Mouse (Mus musculus) small intestine, adult 2 months (tissue): ENCODE data around the gene Stx11. TPM values are rescaled to one million over a fixed set of nuclear protein-coding genes. Genes with fewer than 3 reads are reported as not detected.

Source experiments
- H3K27ac ChIP-seq: fragments of 200-500 bp; 2 replicates; pipeline ENCODE4 v1.5.1; 2012; ENCODE audit warnings: low read depth, low read length, control low read depth, inconsistent platforms; ENCODE audit not compliant: insufficient read depth
- H3K27me3 ChIP-seq: fragments of 200-500 bp; 2 replicates; pipeline ENCODE4 v1.6.1; 2012; ENCODE audit warnings: mild to moderate bottlenecking, moderate library complexity, low read length, inconsistent platforms; ENCODE audit not compliant: control insufficient read depth, insufficient read depth
- H3K36me3 ChIP-seq: fragments of 200-500 bp; 2 replicates; pipeline ENCODE4 v1.6.1; 2012; ENCODE audit warnings: mild to moderate bottlenecking, low read length, control low read depth, inconsistent platforms; ENCODE audit not compliant: control insufficient read depth, insufficient read depth
- H3K4me1 ChIP-seq: fragments of 200-500 bp; 2 replicates; pipeline ENCODE4 v1.6.1; 2012; ENCODE audit warnings: low read length, inconsistent platforms, mixed read lengths; ENCODE audit not compliant: control insufficient read depth, insufficient read depth, insufficient read length
- H3K4me3 ChIP-seq: fragments of 200-500 bp; 2 replicates; pipeline ENCODE4 v1.5.1; 2012; ENCODE audit warnings: low read depth, mild to moderate bottlenecking, control low read depth, inconsistent platforms, low read length, moderate library complexity
- CTCF ChIP-seq: fragments of 200-500 bp; IDR thresholded peaks from 2 replicates; pipeline ENCODE4 v1.5.1; 2012; ENCODE audit warnings: low read depth, mild to moderate bottlenecking, control low read depth, inconsistent platforms, low read length, moderate library complexity, mixed read lengths; ENCODE audit not compliant: insufficient replicate concordance, insufficient read length; ENCODE audit errors: extremely low read depth
- POLR2A ChIP-seq: fragments of 200-500 bp; IDR thresholded peaks from 2 replicates; pipeline ENCODE4 v1.6.1; 2012; ENCODE audit warnings: low read depth, mild to moderate bottlenecking, control low read depth, inconsistent platforms, low read length, moderate library complexity
- WGBS: fragments of 180-500 bp; shearing (Covaris S2); methylation state at CpG from one replicate; pipeline ENCODE4 v1.1.7; 2018; 5-methylcytosine and 5-hydroxymethylcytosine counted together
- polyA plus RNA-seq: library from polyadenylated mRNA; depleted of rRNA; stranded (reverse); fragments of >200 nt; gene quantifications from 2 replicates; pipeline ENCODE4 v1.2.3, GENCODE M21; 2012

Gene Stx11
- polyA plus RNA-seq, 1 experiment = 3.3 TPM

DNA sequence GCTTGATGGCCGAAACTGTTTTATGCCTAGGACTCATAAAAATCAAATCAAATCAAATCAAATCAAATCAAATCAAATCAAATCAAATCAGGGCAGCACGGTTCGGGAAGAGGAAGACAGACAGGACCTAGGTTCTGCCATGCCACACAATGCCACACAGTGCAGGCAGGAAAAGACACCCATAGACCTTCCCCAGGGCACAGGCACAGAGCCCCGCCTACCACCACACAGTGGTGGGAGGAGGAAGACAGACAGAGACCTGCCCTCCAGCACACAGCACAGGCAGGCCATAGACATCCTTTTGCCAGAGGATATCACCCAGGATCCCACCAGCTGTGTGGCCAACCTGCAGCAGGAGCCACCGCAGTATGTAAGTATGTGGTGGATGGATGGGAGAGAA, 27.9 kb upstream of the Stx11 start:
- WGBS = 82% methylated on average over 5 of the region's 5 CpGs
- no peak overlapping the region for H3K4me3 ChIP-seq
- no peaks in the 10 kb centered on the region for H3K36me3 ChIP-seq
- no peaks in the 10 kb centered on the region for H3K27me3 ChIP-seq
- no peaks in the 10 kb centered on the region for H3K4me1 ChIP-seq
- TF ChIP-seq CTCF (no peak), POLR2A (no peak)
- no peak overlapping the region for H3K27ac ChIP-seq

DNA sequence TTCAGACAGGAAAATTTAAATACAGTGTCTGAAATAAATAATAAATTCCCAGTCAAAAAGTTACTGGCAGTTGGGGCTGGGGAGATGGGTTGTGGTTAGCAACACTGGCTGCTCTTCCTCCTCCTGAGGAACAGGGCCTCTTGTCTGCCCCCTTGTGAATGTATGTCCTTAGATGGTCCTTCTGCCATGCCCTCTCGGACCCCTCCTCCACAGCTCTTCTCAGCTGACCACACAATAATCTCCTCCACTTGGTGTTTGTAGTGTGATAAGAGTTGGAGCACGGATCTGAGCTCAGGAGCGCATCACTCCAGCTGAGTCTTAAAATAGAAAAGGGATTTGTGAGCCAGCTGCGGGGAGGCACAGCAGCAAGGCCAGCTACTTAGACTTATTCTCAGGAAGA, 22.8 kb upstream of the Stx11 start:
- no peaks in the 10 kb centered on the region for H3K36me3 ChIP-seq
- H3K27me3 ChIP-seq = no peaks in the 10 kb centered on the region
- TF ChIP-seq POLR2A = no peak
- no peak for TF ChIP-seq CTCF
- H3K4me3 ChIP-seq = no peak overlapping the region
- H3K4me1 ChIP-seq = no peaks in the 10 kb centered on the region
- 61% methylated on average over 4 of the region's 4 CpGs for WGBS
- H3K27ac ChIP-seq = no peak overlapping the region

DNA sequence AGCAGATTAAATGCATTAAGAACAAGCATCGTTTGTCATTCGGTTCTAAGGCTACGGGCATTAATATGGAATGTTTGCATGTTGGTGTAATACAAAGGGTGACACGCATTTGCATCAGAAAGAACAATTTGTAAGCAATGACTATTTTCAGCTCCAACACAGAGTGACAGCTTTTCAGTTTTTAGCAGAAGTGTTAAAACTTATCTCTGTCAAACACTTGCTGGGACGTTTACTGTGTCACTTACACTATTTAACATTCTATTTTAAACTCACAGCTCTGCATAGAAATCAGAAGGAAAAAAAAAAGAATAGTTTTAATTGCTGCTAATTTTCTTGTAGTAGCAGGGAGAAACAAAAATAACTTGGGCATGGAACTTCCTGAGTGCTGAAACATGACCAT, 22.4 kb upstream of the Stx11 start:
- no peaks in the 10 kb centered on the region for H3K36me3 ChIP-seq
- WGBS = 86% methylated on average over 5 of the region's 5 CpGs
- H3K27ac ChIP-seq = no peak overlapping the region
- H3K4me1 ChIP-seq = no peaks in the 10 kb centered on the region
- TF ChIP-seq POLR2A (no peak), CTCF (no peak)
- H3K27me3 ChIP-seq = no peaks in the 10 kb centered on the region
- H3K4me3 ChIP-seq = no peak overlapping the region

DNA sequence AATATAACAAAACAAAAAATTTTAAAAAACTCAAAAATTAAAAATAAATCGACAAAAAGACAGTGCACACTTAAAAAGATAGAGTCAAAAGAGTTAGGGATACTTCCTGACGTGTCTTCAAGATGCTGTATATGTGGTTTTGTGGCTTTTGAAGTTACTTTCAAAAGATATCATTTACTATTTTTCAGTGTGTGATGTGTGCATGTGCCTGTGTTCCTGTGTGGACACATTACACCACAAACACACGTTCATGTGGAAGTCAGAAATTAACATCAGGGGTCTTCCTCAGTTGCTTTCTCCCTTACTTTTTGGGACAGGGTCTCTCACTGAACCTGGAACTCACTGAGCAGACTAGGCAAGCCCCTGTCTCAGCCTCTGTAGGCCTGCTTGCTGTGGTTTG, 20.9 kb upstream of the Stx11 start:
- no peaks in the 10 kb centered on the region for H3K4me1 ChIP-seq
- no peaks in the 10 kb centered on the region for H3K36me3 ChIP-seq
- no peak overlapping the region for H3K27ac ChIP-seq
- no peak overlapping the region for H3K4me3 ChIP-seq
- WGBS = 78% methylated on average over 3 of the region's 3 CpGs
- no peak for TF ChIP-seq POLR2A
- no peaks in the 10 kb centered on the region for H3K27me3 ChIP-seq

DNA sequence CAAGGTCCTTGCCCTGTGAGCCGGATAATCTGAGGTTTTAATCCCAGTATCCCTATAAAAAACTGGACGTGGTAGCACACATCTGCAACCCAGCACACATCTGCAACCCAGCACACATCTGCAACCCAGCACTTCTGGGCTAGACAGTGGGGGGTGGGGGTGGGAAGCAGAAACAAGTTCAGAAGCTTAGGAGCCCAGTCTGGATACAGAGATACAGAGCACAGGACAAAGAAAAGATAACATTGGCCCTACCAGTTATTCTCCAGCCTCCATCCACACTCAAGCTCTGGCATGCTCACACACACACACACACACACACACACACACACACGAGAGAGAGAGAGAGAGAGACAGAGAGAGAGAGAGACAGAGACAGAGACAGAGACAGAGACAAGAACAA, 19.4 kb upstream of the Stx11 start:
- Histone ChIP-seq H3K36me3 (no peaks in the 10 kb centered on the region), H3K27me3 (no peaks in the 10 kb centered on the region), H3K27ac (no peak overlapping the region), H3K4me1 (no peaks in the 10 kb centered on the region), H3K4me3 (no peak overlapping the region)
- 88% methylated on average over 3 of the region's 3 CpGs for WGBS
- TF ChIP-seq POLR2A = no peak
- no peak for TF ChIP-seq CTCF

DNA sequence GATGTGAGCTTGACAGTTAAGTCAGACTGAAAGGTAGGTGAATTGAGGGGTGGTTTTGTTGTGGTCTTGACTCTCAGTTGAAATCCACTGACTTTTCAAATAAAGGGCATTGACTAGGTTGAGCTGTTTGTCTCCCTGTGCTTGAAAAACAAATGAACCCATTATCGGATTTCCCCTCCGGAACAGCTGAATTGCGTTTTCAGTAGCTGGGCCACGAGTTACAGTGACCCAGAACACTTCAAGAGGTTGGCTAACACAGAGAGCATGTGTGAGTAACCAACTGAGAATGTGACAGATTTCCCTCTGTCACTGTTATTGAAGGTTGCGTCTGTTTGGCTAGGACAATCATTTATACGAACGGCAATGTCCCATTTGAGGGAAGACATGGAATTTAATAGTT, 17.0 kb upstream of the Stx11 start:
- H3K4me3 ChIP-seq = no peak overlapping the region
- no peak overlapping the region for H3K27ac ChIP-seq
- H3K27me3 ChIP-seq = no peaks in the 10 kb centered on the region
- TF ChIP-seq CTCF (no peak), POLR2A (no peak)
- no peaks in the 10 kb centered on the region for H3K36me3 ChIP-seq
- H3K4me1 ChIP-seq = no peaks in the 10 kb centered on the region
- 75% methylated on average over 7 of the region's 7 CpGs for WGBS

DNA sequence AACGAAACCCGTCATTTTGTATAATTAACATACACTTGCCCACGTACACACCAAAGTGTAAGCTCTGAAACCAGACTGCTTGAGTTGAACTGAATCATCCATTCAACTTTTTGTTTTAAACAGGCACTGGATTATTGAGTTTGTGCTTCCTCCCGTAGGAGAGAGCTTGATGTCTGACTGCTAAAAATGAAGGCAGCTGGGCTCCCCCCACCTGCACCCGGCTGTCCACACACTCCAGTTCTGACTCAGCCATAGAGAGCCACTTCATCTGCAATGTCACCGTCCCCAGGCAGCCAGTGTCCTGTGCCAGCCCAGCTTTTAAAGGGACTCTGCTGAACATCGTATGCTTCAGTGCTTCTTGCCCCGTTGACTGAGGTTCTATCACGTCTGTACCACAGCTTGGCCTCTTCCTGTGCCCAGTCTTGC, 13.7 kb upstream of the Stx11 start:
- no peaks in the 10 kb centered on the region for H3K27me3 ChIP-seq
- H3K4me3 ChIP-seq = no peak overlapping the region
- TF ChIP-seq POLR2A (no peak), CTCF (no peak)
- H3K27ac ChIP-seq = no peak overlapping the region
- no peaks in the 10 kb centered on the region for H3K4me1 ChIP-seq
- 80% methylated on average over 9 of the region's 9 CpGs for WGBS
- no peaks in the 10 kb centered on the region for H3K36me3 ChIP-seq

DNA sequence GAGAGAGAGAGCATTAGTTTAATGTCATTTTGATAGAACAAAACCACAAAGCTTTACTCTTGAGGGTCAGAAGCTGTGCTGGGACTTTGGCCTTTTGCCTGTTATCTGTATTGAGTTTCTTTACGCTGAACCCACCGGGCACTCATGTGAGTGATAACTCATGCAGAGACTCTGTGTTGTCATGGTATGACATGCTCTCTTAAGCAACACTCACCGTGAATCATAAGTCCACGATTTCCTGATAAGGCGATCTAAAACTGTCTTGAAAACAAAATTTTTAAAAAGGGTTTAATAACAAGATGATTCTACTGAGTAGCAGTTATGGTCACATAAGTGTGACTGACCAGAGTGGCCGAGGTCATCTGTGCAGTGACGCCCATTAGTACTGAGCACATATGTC, 12.5 kb upstream of the Stx11 start:
- no peaks in the 10 kb centered on the region for H3K36me3 ChIP-seq
- H3K4me1 ChIP-seq = no peaks in the 10 kb centered on the region
- H3K4me3 ChIP-seq = no peak overlapping the region
- WGBS = 60% methylated on average over 7 of the region's 7 CpGs
- H3K27ac ChIP-seq = no peak overlapping the region
- no peaks in the 10 kb centered on the region for H3K27me3 ChIP-seq
- TF ChIP-seq POLR2A (no peak), CTCF (no peak)
